Mouse (Mus musculus) gonadal fat pad, adult 2 months (tissue): ENCODE data around the gene Srxn1. TPM values are rescaled to one million over a fixed set of nuclear protein-coding genes. Genes with fewer than 3 reads are reported as not detected.
A peak's percentile ranks its signal among the peaks of the same experiment; 100 is the strongest.

Source experiments
- DNase-seq: peaks from one replicate; pipeline ENCODE4 v3.0.0-alpha.2; 2012; ENCODE audit warnings: low read depth
- polyA plus RNA-seq: library from polyadenylated mRNA; depleted of rRNA; stranded (reverse); fragments of >200 nt; gene quantifications from 2 replicates; pipeline ENCODE4 v1.2.3, GENCODE M21; 2012

Gene Srxn1
- polyA plus RNA-seq, 1 experiment = 124 TPM

- DNase-seq = no peak
Measured at GRCm38 (mm10) chr2:152089581-152089980, 15.7 kb upstream of the Srxn1 start.

- DNase-seq = no peak
Measured at GRCm38 (mm10) chr2:152090486-152090885, 14.8 kb upstream of the Srxn1 start.

- DNase-seq = no peak
Measured at GRCm38 (mm10) chr2:152091342-152092056, 13.8 kb upstream of the Srxn1 start.

- DNase-seq = no peak
Measured at GRCm38 (mm10) chr2:152092927-152093326, 12.4 kb upstream of the Srxn1 start.

- no peak for DNase-seq
Measured at GRCm38 (mm10) chr2:152093356-152093792, 11.9 kb upstream of the Srxn1 start.

GRCm38 (mm10) chr2:152094856-152095545 lies 10.3 kb upstream of the Srxn1 start:
- DNase-seq = no peak

- DNase-seq = no peak
Measured at GRCm38 (mm10) chr2:152096922-152097321, 8.4 kb upstream of the Srxn1 start.

- no peak for DNase-seq
Measured at GRCm38 (mm10) chr2:152097916-152098315, 7.4 kb upstream of the Srxn1 start.

GRCm38 (mm10) chr2:152099538-152099937 lies 5.8 kb upstream of the Srxn1 start:
- DNase-seq = no peak

- no peak for DNase-seq
Measured at GRCm38 (mm10) chr2:152101761-152102160, 3.6 kb upstream of the Srxn1 start.

GRCm38 (mm10) chr2:152102369-152102768 lies 2.9 kb upstream of the Srxn1 start:
- no peak for DNase-seq

GRCm38 (mm10) chr2:152104711-152105317 lies 502 bp upstream of the Srxn1 start:
- no peak for DNase-seq

- no peak for DNase-seq
Measured at GRCm38 (mm10) chr2:152106225-152106595, 894 bp downstream of the Srxn1 start.

- no peak for DNase-seq
Measured at GRCm38 (mm10) chr2:152106597-152106996, 1.3 kb downstream of the Srxn1 start.

- no peak for DNase-seq
Measured at GRCm38 (mm10) chr2:152108702-152109101, 3.4 kb downstream of the Srxn1 start.

- no peak for DNase-seq
Measured at GRCm38 (mm10) chr2:152109386-152109785, 4.1 kb downstream of the Srxn1 start.

- DNase-seq = no peak
Measured at GRCm38 (mm10) chr2:152111311-152111710, 6.0 kb downstream of the Srxn1 start.

- DNase-seq = peak; percentile 44
Measured at GRCm38 (mm10) chr2:152111920-152112319, 6.6 kb downstream of the Srxn1 start.

- DNase-seq = no peak
Measured at GRCm38 (mm10) chr2:152112490-152112889, 7.2 kb downstream of the Srxn1 start.

GRCm38 (mm10) chr2:152112970-152113369 lies 7.7 kb downstream of the Srxn1 start:
- no peak for DNase-seq

- no peak for DNase-seq
Measured at GRCm38 (mm10) chr2:152114057-152114975, 9.0 kb downstream of the Srxn1 start.

GRCm38 (mm10) chr2:152117694-152118093 lies 12.4 kb downstream of the Srxn1 start:
- DNase-seq = no peak
